Mouse (Mus musculus): ENCODE measurements around the gene Wdr6.

Gene Wdr6

GRCm38 (mm10) chr9:108578545-108579343, at the start of gene Wdr6:
Gene Wdr6 (minus strand): TSS chr9:108578739.
- CTCF ChIA-PET = no interaction called here

- CTCF ChIA-PET = no interaction called here
Measured at GRCm38 (mm10) chr9:108628141-108628540, 49.6 kb upstream of the Wdr6 start.

GRCm38 (mm10) chr9:108626498-108626897, 48.0 kb upstream of the Wdr6 start:
- CTCF ChIA-PET = no interaction called here

DNA sequence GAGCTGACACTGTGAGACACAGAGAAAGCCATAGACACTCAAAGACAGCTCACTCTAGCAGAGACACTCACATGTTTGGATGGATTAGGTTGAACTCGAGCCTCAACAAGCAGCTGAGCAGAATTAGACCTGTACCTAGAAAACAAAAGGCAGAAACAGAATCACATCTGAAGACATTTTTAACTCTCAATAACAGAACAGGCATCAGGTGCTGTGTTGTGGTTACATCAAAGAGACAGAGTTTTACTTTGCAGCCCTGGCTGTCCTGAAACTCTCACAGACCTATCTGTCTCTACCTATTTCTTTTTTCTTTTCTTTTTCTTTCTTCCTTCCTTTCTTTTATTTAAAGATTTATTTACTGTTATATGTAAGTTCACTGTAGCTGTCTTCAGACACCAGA, 38.8 kb upstream of the Wdr6 start:
- CTCF ChIA-PET = no interaction called here

GRCm38 (mm10) chr9:108611488-108611887, 32.9 kb upstream of the Wdr6 start:
- CTCF ChIA-PET = no interaction called here

DNA sequence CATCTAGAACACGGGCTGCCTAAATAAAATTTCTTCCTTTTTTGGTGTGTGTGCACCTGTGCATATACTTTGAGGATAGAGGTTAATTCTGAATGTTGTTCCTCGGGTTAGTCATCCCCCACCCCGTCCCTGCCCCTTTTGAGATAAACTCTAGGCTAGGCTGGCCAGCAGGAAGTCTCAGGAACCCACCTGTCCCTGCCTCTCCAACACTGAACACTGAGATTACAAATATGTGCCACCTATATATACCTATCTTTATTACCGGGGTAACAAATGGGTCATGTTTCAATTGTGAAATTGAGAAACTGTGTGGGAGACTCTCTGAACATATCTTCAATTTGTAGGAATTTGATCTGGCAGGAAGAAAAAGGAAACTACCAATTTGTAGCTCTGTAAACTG, 30.4 kb upstream of the Wdr6 start:
- CTCF ChIA-PET = no interaction called here

DNA sequence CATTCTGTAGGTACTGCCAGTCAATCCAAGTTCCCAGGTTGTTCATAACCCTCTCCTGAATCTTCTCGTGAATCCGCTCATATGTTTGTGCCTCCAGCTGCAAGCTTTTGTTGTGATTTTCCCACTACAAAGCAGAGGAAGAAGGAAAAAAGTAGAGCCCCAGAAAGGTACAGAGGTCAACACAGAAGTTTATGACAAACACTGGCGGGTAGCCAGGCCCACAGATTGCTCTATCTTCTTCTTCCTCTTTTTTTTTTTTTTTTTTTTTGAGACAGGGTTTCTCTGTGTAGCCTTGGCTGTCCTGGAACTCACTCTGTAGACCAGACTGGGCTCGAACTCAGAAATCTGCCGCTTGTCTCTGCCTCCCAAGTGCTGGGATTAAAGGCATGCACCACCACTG, 29.4 kb upstream of the Wdr6 start:
- CTCF ChIA-PET = interaction anchor here (0.6 kb wide), 1 partner anchor 288 kb away, joined by 4 read pairs; no protein-coding TSS in a partner anchor

- CTCF ChIA-PET = no interaction called here
Measured at GRCm38 (mm10) chr9:108601986-108602385, 23.4 kb upstream of the Wdr6 start.

GRCm38 (mm10) chr9:108600011-108600410, 21.5 kb upstream of the Wdr6 start:
- CTCF ChIA-PET = no interaction called here

DNA sequence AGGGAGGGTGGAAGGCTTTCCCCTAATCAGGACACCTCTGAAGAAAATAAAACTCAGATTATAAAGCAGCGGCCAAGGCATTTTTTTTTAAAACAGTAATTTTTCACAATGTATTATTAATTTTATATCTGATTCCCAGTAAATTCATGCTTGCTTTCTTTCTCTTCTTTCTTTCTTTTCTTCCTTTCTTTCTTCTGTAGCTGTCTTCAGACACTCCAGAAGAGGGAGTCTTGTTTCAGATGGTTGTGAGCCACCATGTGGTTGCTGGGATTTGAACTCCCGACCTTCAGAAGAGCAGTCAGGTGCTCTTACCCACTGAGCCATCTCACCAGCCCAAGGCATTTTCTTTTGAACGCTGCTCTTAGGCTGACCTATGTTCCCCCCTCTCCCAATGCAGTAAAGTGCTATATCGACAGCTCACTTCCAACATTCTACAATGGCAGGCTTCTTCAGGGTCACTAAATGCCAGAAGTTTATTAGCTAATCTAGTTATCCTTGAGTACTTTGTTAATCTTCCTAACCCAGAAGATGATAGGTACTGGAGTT, 20.6 kb upstream of the Wdr6 start:
- CTCF ChIA-PET = no interaction called here

DNA sequence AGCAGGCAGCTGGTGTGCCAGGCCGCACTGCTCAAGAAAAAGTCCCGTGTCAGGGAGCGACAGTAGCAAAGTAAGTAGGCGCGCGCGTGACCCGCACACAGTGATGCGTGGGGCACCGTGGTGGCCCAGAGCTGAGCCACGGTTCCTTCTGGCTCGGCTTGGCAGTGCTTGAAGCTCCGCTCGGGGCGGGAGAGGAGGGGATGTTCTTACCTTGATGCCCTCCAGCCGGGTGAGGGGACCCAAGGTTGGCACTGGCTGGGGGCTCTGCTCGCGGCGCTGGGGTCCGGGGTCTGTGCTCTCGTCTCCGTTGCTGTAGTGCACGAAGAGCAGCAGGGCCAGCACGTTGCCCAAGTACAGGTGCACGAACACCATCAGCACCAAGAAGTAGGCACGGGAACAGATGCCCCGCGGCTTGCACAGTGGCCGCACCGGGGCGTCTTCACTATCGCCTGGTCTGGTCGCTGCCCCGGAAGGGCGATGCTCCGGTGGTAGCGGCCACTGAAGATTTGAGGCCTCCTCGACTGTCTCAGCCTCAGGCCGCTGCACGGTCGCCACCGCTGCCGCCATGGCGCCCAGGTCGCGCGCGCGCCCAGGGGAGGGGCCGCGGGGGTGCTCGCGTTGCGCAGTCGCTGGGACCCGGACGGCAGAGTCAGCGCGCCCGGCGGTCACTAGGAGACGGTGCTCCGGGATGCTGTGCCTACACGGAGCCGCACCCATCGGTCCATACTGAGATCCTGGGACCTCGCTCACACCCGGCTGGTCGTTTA, 18.6 kb upstream of the Wdr6 start, which contains the start of gene P4htm:
P4htm (minus strand) TSS at position 670 of the 767 bp plus-strand sequence.
- CTCF ChIA-PET = interaction anchor here (0.7 kb wide), 1 partner anchor 454 kb away, joined by 4 read pairs; no protein-coding TSS in a partner anchor

- CTCF ChIA-PET = no interaction called here
Measured at GRCm38 (mm10) chr9:108594354-108594753, 15.8 kb upstream of the Wdr6 start.

GRCm38 (mm10) chr9:108591462-108591861, 12.9 kb upstream of the Wdr6 start:
- CTCF ChIA-PET = no interaction called here

- CTCF ChIA-PET = no interaction called here
Measured at GRCm38 (mm10) chr9:108589229-108589628, 10.7 kb upstream of the Wdr6 start.

- CTCF ChIA-PET = no interaction called here
Measured at GRCm38 (mm10) chr9:108587571-108588180, 9.1 kb upstream of the Wdr6 start.

GRCm38 (mm10) chr9:108579344-108579690, 778 bp upstream of the Wdr6 start:
- CTCF ChIA-PET = no interaction called here

DNA sequence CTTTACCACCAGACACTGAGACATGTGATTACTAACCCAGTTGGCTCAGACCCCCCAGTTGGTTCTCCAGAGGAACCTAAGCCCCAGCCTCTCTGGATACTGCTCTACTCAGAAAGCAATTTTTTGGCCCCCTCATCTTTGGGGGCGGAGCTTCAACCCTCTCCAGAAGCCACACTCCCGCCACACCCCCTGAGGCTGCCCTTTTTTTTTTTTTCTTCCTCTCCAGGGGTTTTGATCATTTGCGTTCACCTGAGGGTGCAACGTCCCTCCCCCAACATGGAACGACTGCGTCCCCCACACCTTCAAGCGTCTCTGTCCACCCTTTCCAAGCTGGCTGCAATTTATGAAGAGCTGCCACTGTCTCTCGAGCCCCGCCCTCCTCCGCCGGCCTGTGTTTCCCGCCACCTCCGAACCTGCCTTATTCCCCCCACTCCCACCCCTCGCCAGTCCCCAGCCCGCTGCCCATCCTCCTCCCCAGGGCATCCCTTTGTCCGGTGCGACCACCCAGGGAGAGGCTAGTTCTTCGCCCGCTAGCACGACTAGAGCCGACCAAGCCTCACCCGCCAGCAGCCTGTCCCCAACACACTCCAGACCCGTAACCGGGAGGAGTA, 500 bp downstream of the Wdr6 start:
- CTCF ChIA-PET = no interaction called here

DNA sequence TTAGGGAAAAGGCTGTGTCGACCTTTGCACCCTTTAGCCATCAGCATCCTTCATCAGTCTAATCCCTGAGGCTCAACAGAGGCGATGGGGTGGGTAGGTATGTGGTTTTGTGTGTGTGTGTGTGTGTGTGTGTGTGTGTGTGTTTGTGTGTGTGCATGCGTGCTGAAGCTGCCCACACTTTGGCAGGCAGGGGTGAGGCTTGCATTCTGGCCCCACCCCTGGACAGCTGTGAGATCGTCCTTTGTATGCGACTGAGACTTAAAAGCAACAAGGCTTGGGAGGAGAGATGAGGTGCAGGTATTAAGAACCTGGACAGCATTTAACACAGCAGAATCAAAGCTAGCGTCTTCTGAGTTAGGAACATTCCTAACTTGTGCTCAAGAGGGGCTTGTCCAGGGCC, 1.5 kb downstream of the Wdr6 start:
- CTCF ChIA-PET = no interaction called here

GRCm38 (mm10) chr9:108575321-108576297, 2.9 kb downstream of the Wdr6 start:
- CTCF ChIA-PET = no interaction called here

DNA sequence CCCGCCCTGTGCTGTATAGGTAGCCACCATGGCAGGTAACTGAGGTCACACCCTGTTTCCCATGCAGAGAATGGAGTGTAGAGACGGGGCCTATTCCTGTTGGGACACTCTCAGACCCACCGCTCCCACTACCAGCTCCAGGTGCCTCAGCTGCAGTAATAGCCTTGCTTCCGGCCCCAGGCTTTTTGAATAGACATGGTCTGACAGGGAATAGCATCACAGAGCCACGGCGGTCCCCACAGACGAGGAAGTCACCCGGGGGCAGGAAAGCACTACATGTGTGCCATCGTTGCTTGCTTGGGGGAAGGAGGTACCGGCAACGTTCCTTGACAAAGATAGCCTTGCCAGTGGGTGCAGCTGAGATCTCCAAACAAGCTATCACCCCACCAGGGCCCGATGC, 3.6 kb downstream of the Wdr6 start:
- CTCF ChIA-PET = no interaction called here
